Mouse (Mus musculus) thymus, adult 18-20 months (tissue): ENCODE data around the gene Sytl4.

Experiments used
- DNase-seq, 2 experiments: peaks; one replicate each; pipeline ENCODE4 v3.0.0; 2022; ENCODE audit warnings: mixed read lengths in 2 of 2

Sytl4 gene

DNA sequence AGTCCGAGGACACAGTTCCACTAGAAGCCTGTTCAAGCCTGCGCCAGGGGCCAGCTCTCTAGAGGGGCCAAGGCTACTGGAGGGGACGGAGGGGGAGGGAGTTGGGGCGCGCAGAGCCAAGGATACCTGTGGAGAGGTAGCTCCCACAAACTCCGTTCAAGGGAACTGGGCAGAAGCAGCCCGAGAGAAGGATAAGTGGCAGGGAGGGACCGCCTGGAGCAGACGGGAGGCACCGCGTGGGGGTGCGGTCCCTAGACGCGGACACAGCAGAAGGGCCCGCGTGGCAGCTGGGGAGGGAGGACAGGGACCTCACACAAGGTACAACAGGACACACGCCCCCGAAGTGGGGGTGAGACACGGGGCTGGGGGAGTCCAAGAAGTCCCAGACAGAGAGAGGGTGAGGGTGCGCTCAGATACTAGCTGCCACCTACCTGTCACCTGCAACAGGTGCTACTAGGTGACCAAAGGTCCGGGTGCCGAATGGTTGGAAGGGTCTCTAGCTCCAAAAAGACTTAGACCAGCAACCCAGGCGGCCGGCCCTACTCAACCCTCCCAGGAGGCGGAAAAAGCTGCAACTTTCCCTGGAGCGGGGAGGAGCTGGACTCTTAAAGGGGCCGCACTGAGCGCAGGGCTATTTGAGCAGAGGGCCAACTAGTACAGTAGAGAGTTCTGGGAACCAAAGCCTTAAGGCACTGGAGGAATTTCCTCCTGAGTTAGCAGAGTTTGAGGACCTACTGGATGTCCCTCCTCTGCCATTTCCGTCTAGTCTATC is at the start of gene Sytl4:
Gene Sytl4 (minus strand): TSS at position 582 of the 772 bp plus-strand sequence.
- peak in 1 of 2 experiments; percentile 2 for DNase-seq

DNA sequence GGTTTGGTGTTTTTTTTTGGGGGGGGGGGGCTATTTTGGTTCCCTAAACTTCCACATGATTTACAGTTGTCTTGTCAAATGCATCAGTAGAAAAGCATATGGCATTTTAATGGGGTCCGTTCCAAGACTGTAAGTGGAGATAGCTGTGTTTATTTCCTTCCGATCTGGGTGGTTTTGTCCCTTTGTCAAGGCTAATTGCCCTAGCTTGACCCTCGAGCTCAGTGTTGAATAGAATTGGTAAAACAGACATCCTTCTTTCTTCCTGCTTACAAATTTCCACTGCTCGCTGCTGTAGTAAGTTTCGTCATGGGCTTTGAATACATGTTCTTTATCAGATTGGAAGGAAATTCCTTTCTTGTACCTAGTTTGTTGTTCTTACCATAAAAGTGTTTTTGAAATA is 39.1 kb upstream of the Sytl4 start:
- DNase-seq, result no peak

DNA sequence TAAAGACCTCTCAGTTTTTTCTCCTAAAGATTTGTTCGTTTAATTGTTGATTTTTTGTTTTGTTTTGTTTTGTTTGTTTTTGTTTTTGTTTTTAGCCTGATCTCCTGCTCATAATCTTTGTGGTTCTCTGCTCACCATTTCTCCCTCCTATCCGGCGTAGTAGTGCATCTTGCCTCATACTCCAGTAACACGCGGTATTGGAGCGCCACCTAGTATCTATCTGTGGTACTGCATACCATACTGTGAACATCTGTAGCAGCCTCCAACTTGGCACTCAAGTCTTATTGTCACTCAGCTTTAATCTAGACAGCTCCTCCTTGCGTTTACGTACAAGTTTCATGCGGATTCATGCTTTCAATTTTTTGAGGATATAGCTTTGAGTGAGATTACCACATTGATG is 37.4 kb upstream of the Sytl4 start:
- DNase-seq, result peak in 1 of 2 experiments; percentile 8

DNA sequence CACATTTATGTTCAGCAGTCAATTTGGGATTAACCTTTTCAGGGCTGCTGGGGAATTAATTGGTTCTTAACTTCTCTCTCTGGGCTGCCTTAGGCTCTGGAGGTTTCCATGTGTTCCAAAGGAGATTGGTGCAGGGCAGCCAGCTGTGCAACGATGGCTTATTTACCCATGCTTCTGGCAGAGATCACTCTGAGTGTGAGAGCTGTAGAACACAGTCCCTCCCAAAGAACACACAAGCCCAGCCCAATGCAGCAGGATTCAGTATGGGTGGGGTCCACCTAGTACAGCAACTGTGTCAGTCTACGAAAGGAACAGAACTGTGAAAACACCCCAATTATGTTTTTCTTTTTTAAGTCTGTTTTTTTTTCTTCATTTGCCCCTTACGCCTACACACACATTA is 14.3 kb upstream of the Sytl4 start:
- DNase-seq, result no peak

DNA sequence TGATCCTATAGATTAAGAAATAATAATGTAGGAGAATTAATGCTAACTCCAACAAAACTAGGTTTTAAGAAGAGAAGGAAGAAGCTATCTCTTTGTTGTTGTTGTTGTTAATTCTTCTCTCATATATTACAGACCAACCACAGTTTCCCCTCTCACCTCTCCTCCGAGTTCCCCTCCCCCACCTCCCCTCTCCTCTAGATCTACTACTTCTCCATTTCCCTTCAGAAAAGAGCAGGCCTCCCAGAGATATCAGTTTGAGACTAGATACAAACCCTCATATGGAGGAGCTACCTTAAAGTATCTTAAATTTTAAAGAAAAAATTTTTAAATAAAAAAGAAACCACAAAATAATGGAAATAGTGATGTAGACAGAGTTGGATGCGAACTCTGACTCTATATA is 17.0 kb downstream of the Sytl4 start:
- DNase-seq, result no peak

DNA sequence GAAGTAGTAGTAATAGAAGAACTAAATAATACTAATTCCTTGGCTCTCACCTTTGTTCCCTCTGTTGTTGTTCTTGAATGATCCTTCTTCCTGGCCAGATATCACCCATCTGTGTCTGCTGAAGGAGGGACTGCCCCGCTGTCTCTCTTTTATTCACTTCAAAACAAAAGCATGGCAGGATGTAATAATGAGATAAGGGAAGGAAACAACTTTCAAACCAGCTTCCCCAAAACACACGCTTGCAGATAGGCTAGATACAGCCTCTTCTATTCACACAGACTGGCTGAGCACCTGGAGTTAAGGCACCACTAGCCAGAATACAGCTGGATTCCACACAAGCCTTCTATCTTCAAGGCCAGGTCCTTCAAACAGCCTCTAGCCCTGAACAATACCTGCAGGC is 21.0 kb downstream of the Sytl4 start:
- DNase-seq, result no peak

DNA sequence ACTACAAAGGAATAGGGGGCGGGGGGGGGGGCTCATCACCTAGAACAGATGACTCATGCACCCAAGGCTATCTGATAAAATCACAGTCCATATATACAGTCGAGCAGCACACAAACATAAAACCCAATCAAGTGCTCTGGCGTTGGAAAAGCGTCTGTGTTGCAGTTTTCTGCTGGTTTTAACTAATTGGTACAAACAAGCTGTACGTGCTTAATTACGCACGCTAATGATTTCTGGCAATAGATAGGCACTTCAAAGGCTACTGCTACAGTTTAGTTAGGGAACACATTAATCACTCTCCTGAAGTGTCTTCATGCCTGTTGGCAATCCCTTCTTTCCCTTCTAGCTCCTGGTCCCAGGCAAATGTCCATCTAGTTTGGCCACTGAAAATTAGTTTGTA is 27.0 kb downstream of the Sytl4 start:
- no peak for DNase-seq

DNA sequence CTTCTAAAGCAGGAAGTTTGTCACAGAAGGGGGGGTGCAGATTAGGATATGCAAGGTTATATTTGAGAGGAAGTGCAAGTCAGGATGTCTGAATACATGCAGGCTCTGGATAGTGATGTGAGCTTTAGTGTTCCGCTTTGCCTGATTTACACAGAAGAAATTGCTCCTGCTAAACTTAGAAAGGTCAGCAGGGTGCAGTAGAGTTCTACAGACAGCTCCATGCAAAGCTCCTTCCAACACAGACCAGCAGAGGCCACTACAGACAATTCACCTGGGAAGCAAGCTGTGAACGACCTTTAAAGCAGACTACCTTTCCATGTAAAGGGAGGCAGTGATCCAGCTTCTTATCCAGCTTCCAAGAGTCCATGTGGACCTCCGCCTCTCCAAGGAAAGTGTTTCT is 34.2 kb downstream of the Sytl4 start:
- DNase-seq, result peak in 1 of 2 experiments; percentile 7

DNA sequence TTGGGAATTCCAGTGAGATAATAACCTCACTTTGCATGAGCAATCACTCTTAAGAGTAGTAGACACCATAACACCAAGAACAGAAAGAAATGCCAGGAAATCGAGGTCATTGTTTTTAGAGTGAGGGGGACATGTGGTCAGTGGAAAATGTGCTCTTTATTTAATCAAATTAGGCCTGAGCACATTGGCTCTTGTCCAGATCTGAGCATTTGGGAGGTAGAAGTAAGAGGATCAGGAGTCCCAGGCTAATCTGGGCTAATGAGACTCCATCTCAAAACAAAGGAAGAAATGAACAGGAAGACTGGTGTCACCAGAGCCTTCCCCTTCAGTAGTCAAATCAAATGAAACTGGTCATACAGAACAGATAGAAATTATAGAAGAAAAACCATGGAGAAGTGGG is 42.1 kb downstream of the Sytl4 start:
- DNase-seq, result no peak

DNA sequence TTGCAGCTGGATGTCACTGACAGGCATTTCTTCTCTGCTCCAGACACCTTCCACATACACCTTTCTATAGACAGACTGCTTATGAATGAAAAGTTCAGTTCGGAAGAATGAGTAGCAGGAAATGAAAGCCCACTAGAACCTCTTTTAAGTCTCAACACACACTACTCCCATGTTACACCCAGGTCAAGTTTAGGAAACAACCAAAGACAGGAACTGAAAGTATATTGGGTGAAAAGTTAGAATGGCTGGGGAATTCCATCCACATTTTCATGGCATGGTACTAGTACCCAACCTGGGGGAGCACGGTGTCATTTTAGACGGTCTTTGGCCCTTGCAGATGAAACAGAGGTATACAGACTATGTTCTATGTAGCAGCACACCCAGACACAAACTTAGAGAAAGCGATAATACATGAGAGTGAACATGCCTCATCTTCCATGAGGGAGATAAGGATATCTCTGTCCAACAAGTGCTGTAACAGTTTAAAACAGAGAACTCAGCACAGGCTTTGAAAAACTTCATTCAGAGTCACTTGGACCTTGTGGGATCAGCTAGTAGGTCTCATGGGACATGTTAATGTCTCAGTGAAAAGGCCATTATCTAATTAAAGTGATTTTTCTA is 44.9 kb downstream of the Sytl4 start:
- DNase-seq, result no peak

DNA sequence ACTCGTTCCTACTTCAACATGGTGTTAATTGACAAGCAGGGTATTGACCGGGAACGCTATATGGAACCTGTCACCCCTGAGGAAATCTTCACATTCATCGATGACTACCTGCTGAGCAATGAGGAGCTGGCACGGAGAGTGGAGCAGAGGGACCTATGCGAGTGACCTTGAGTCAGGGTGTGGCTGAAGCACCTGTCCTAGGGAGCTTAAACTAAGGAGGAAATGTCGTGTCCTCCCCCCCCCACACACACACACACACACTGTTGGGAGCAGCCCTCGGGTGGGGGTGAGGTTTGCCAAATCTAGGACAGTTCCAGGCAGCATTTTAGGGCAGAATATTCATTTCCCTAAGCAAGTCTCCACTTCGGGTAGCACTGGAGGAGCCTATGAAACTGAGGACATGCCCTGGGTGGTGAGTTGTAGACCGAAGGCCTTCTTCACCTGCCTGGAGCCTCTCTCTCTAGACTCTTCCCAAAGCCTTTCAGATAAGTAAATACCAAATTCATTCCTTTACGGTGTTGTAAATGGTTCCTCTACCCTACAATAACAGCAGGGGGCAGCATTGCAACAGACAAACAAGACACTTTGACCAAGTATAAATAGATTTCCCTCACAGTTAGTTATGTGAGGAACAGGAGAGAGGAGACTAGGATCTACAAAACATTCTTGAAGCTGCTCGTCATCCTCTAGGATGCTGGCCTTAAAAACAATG is 50.2 kb downstream of the Sytl4 start:
- no peak for DNase-seq

DNA sequence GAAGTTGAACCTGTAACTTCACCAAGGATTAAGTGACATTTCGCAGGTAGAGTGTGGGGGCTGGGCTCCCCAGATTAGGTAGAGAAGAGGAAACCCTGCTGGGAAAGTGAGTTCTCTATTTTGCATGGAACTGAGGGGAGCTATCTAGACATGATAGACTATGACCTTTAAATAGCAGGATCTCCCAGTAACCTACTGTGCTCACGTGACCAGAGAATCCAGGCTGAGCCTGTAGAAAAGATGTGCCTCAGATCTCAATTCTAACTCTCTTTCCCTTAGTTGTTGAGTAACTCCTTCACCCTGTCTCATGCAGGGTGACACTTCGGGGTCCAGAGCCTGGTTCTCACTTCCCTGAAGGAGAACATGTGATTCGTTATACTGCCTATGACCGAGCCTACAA is 54.9 kb downstream of the Sytl4 start:
- DNase-seq, result no peak

DNA sequence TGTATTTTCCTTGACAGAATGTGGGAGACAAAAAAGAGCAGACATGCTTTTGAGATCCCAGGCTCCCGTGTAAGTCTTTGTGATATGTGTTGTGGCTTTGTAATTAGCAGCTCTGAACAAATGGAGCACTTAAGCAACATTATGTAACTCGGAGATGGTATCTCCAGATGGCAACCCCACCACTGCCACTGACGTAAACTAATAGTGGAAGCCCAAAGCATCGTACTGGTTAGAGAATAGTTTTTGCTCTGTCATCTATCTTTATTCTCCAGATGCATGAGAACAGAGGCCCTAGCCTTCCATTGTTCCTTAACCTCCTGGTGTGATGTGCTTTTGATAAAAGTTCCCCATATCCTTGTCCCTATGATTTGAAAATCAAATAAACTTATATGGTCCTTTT is 60.4 kb downstream of the Sytl4 start:
- DNase-seq, result no peak

DNA sequence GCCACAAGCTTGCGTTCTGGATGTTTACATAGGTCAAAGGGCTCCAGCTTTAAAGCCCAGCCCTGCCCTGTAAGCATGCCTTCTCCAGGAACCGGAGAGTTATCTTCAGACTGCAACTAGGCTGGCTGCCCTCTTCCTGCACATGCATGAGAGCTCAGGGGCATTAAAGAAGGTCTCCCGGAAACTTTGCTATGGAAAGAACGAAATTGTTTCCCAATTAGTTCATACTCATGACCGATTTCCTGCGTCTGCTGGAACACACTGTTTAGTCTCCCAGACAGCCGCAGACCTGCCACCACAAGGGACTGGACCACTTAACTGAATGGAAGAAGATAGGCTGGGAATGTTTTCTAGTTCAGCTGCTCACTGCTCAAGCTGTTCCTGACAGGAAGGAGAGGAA is 67.4 kb downstream of the Sytl4 start:
- DNase-seq, result no peak

DNA sequence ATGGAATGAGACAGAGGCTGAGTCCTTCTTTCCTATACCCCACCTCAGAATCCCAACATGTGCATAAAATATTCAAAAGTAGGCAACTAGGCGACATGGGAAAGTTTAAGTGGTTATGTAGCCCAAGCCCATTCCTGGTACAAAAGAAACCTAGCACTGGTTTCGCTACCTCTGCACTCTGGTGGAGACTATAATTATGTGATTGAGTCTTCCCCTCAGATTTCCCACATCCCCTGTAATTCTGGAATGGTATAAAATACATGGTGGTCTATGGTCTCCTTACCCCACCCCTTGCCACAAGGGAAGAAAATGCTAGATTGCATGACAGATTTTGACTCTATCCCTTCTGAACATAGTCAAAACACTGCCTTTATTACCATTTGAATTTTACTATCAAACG is 68.6 kb downstream of the Sytl4 start:
- DNase-seq, result no peak

DNA sequence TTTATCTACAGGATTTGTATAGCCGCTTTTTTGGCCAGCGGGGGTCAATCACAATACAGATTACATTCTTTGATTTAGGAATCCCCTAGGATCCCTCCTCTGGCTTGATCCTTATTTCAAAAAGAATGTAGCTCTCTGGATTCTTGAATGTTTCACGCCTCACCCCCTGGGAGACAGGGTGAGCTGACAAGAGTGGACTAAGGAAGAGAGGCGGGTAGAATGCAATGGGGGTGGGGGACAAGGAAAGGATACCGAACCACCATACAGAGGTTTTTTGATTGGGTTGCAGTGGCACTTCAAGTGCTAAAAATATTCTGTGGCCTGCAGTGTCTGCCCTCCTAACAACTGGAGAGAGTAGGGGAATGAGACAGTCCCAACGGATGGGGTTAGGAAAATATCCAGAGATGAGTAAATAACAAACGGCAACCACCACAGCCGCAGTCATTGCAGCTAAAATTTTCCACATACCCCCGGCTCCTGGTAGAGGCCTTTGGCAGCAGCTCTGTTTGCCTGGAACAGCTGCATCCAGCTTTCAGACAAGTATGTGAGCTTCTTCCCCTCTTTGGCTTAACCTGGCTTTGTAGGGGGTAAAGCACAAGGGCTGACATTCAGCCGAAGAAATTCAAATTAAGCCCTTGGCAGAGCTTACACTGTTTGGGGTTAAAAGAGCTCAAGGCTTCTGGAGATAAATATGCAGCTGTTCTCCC is 70.1 kb downstream of the Sytl4 start:
- no peak for DNase-seq

DNA sequence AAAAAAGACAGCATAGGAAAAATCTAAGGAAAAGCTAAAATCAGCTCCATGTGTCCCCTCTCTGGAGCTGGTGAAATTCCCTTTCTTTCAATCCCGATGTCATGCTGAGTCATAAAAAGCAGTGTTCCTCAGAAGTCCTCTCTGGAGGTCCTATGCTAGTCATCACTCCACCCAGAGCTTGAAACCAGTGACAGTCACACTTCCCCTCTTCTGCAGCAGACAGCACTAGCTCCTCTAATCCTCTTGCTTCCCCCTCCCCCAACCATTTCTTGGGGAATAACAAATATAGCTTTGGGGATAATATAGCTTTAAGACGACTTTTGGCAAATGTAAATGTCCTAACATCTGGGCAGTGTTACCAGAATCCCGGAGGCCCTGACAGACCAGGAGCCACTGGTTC is 73.4 kb downstream of the Sytl4 start, which contains the start of gene Srpx2:
Gene Srpx2 (plus strand): TSS at position 166 of the 400 bp plus-strand sequence.
- DNase-seq, result no peak

DNA sequence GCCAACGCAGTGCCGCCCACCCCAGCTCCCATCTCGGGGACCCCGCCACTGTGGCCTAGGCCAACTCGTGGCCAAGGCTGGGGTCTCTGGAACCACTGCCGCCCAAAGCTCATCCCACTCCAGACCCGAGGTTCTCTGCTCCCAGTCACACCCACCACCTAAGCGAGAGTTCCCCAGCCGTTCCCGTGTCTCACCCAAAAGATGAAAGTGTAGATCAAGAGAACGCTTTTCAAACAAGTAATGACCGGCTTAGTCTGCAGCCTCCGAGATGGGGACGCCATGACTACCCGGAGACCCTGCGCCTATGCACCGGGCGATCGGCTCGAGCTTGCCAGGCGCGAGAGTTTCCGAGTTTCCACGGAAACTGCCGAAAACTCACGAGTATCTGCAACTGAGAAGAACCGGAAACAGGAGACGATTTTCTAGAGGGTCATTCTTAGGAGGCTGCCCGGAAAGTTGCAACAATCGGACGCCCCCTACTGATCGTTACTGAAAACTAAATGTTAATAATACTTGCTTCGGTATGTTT is 83.5 kb downstream of the Sytl4 start, which contains the start of gene Tspan6:
Gene Tspan6 (minus strand): TSS at position 416 of the 529 bp plus-strand sequence.
- peak; percentile 61 to 73 for DNase-seq

DNA sequence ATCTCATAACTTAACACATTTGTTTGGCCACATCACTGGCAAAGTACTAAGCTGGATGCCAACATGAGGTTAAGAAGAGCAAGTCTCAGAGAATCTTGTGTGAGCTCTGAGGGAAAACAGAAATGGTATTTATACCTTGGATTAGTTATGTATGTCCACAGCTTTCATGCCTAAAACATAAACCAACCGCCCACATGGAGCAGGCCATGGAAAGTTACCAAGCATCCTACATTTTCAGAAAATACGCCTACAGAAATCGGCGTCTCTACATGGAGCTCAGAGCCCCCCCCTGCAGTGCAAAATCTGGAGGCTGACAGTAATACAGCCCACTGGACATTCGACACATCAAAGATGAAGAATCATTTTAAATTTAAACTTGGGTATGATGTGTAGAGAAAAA is 93.5 kb downstream of the Sytl4 start:
- no peak for DNase-seq

DNA sequence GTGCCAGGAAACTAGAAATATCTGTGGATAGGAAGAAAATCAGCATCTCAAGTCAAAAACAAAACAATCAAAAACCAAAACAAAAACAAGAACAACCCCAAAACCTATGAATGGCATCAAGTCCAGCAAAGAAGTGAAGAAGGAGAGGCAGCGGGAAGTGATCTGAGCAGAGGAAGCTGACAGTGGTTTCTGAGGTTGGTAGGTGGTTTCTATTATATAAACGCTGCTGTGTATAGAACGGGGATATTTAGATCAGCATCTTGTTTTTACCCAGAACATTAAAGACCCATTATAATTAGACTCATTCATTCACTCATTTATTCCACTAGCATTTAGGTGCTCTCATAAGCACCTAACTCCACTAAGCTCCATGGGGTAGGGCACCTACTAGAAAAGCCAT is 94.3 kb downstream of the Sytl4 start:
- DNase-seq, result no peak
